Mouse (Mus musculus) lung, postnatal 0 days (tissue): Measurements from ENCODE around the gene Mrps24. TPM values are rescaled to one million over a fixed set of nuclear protein-coding genes. Genes with fewer than 3 reads are reported as not detected.

ENCODE experiments used
- ATAC-seq: fragments of 200-750 bp; cut with Nextera tagmentation; 2 replicates; pipeline ENCODE4 v1.8.0; 2017; ENCODE audit warnings: moderate library complexity
- DNase-seq: peaks from one replicate; pipeline ENCODE4 v3.0.0-alpha.2; 2016; ENCODE audit warnings: low spot score
- H3K27ac ChIP-seq: fragments of 300-500 bp; sonication (generic); 2 replicates; pipeline ENCODE4 v1.5.1; 2014; ENCODE audit warnings: antibody characterized with exemption, mild to moderate bottlenecking, low read length, mixed read lengths
- H3K27me3 ChIP-seq: fragments of 300-500 bp; sonication (generic); replicated peaks from 2 replicates; pipeline ENCODE4 v1.6.1; 2014; ENCODE audit warnings: low read length, mixed read lengths; ENCODE audit not compliant: insufficient read depth
- H3K36me3 ChIP-seq: fragments of 300-500 bp; sonication (generic); 2 replicates; pipeline ENCODE4 v1.6.1; 2014; ENCODE audit warnings: low read length, mixed read lengths; ENCODE audit not compliant: insufficient read depth
- H3K4me1 ChIP-seq: fragments of 300-500 bp; sonication (generic); 2 replicates; pipeline ENCODE4 v1.6.1; 2014; ENCODE audit warnings: antibody characterized with exemption, low read depth, low read length, mixed read lengths; ENCODE audit not compliant: insufficient read depth
- H3K4me2 ChIP-seq: fragments of 300-500 bp; sonication (generic); replicated peaks from 2 replicates; pipeline ENCODE4 v1.6.1; 2014; ENCODE audit warnings: low read depth, mild to moderate bottlenecking, low read length, moderate library complexity, mixed read lengths
- H3K4me3 ChIP-seq: fragments of 300-500 bp; sonication (generic); 2 replicates; pipeline ENCODE4 v1.5.1; 2014; ENCODE audit warnings: low read depth, low read length
- H3K9ac ChIP-seq: fragments of 300-500 bp; sonication (generic); replicated peaks from 2 replicates; pipeline ENCODE4 v1.6.1; 2014; ENCODE audit warnings: low read depth, mild to moderate bottlenecking
- H3K9me3 ChIP-seq: fragments of 300-500 bp; sonication (generic); 2 replicates; pipeline ENCODE4 v1.6.1; 2016; ENCODE audit warnings: low read length, mixed read lengths
- CTCF ChIP-seq: IDR thresholded peaks from 2 replicates; pipeline ENCODE4 v1.5.1; 2016; ENCODE audit warnings: antibody characterized with exemption, mild to moderate bottlenecking
- EP300 ChIP-seq: IDR thresholded peaks from 2 replicates; pipeline ENCODE4 v1.6.1; 2016; ENCODE audit warnings: antibody characterized with exemption, mild to moderate bottlenecking, control low read depth
- WGBS: fragments of 180-500 bp; shearing (Covaris S2); extraction: QIAGEN DNeasy Blood & Tissue Kit; methylation state at CpG from one replicate; pipeline ENCODE4 v1.1.7; 2014; 5-methylcytosine and 5-hydroxymethylcytosine counted together
- polyA plus RNA-seq: library from polyadenylated mRNA; unstranded; fragments of >200 nt; fragmentation: Nextera tagmentation; extraction: Ambion mirVana; gene quantifications from 2 replicates; pipeline ENCODE4 v1.2.1, GENCODE M21; 2015

Mrps24 gene
- polyA plus RNA-seq, result 178 and 201 TPM in 2 replicates

DNA sequence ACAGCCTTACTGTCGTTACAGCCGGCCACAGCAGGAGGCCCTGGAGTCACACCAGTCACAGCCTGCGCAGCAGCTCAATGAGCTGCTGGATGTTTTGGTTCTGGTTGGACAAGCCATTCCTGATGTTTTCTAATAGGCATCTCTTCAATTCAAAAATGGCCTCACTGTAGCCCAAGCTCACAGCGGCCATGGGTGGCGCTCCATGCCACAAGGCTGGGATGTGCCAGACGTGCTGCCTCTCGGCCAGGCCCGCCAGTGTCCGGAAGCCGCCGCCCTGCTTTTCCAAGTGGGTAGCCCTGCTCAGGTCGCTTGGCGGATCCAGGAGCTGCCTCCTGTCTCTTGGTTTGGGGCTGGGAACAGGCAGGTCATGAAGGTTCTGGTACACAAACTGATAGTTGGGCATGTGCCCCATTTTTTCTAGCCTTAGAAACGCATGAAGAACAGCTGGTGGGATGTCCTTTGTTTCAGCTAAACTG lies at the start of gene Mrps24:
TSS of gene Mrps24 (minus strand) at position 51 of the 476 bp plus-strand sequence.
- Histone ChIP-seq H3K9me3 (no peaks in the 10 kb centered on the region), H3K36me3 (peaks cover 21% of the 10 kb centered on the region), H3K4me3 (no peak within 1 kb of the TSS), H3K4me1 (no peaks in the 10 kb centered on the region), H3K27ac (no peak within 1 kb of the TSS), H3K4me2 (no peak within 1 kb of the TSS), H3K27me3 (no peaks in the 10 kb centered on the region), H3K9ac (no peak within 1 kb of the TSS)
- TF ChIP-seq CTCF (no peak), EP300 (no peak)
- WGBS, result 84% methylated on average over 14 of the region's 14 CpGs
- DNase-seq (no peak), ATAC-seq (no peak)

DNA sequence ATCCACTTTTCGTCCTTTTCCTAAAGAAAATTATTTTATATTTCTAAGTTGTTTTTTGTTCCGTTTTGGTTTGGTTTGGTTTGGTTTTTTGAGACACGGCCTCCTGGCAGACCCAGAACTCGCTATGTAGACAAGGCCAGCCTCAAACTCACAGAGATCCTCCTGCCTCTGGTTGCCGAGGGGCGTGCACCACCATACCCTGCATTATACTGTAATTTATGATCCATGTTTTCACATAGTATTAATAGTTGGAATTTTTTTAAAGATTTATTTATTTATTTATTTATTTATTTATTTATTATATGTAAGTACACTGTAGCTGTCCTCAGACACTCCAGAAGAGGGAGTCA lies 47.1 kb upstream of the Mrps24 start:
- 17% methylated on average over 6 of the region's 6 CpGs for WGBS
- TF ChIP-seq EP300 (no peak), CTCF (no peak)
- Histone ChIP-seq H3K4me1 (peaks cover 4% of the 10 kb centered on the region; the same call in 1 of the 2 replicates), H3K9me3 (no peaks in the 10 kb centered on the region), H3K4me2 (peak overlapping the region; percentile 76), H3K36me3 (no peaks in the 10 kb centered on the region), H3K27ac (peak overlapping the region; percentile 96; the same call in 1 of the 2 replicates), H3K4me3 (peak overlapping the region; percentile 70), H3K9ac (no peak overlapping the region), H3K27me3 (no peaks in the 10 kb centered on the region)
- ATAC-seq (no peak), DNase-seq (peak; percentile 8)

DNA sequence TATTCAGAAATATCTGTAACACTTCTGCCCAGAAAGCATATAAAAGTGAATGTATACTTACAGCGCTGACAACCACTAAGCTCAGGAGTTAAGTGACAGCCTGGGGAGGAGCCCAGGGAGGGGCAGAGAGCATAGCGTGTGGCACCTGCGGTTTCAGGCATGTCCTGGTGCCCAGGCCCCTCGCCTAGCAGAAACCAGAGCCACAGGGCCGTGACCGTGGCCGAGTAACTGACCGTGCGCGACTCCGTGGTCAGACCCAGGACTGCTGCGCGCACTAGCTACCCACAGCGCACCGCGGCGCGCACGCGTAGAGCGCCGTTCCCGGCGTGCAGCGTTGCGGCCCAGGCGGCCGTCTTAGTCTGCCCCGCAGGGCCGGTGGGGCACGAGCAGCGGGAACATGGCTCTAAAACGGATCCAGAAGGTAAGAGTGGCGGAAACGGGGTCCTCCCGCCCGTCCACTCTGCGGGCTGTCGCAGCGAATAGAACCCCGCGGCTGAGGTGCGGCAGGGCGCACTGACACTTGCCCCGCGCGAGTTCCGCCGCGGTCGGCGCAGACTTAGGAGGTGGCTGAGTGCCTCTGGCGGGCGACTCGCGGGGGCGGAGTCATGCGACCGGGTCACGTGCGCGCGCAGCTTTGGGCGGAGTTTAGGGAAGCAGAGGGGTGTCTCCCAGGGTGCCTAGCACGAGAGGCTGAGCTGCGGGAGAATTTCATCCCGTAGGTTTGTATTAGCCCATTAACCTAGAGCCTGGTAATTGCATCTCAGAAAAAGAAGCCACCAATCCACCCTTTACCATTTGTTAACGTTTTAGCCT lies 46.5 kb upstream of the Mrps24 start, which contains the start of gene Urgcp:
TSS of gene Urgcp (minus strand) at position 557 of the 813 bp plus-strand sequence.
- Histone ChIP-seq H3K4me1 (peaks cover 4% of the 10 kb centered on the region; the same call in 1 of the 2 replicates), H3K36me3 (no peaks in the 10 kb centered on the region), H3K4me2 (peak within 1 kb of the TSS; percentile 76), H3K4me3 (peak within 1 kb of the TSS; percentile 70), H3K9ac (peak within 1 kb of the TSS; percentile 81), H3K9me3 (no peaks in the 10 kb centered on the region), H3K27me3 (no peaks in the 10 kb centered on the region), H3K27ac (peak within 1 kb of the TSS; percentile 96)
- WGBS, result 0% methylated on average over 68 of the region's 68 CpGs
- TF ChIP-seq CTCF (peak; percentile 46), EP300 (no peak)
- DNase-seq, result peak; percentile 95
- peak; percentile 98 for ATAC-seq

DNA sequence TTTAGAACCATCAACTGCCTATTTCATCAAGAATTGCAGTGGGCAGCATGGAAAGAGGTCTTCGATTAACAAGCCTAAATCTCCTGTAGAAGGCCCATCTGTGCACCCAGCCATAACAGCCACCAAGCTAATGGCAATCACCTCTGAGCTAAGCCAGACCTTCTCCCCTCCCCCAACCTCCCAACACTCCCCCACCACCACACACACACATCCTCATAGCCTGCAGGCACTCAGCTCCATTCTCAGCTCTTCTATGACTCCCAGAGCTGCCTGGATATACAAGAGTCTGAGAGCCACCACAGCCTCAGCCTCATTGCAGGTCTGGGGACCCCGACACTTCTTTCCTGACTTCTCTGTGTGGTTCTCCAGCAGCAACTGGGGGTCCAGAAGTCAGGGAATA lies 38.3 kb upstream of the Mrps24 start:
- ATAC-seq, result no peak
- no peak overlapping the region for H3K4me3 ChIP-seq
- no peaks in the 10 kb centered on the region for H3K36me3 ChIP-seq
- no peak overlapping the region for H3K9ac ChIP-seq
- DNase-seq, result no peak
- H3K4me2 ChIP-seq, result no peak overlapping the region
- H3K27me3 ChIP-seq, result no peaks in the 10 kb centered on the region
- 91% methylated on average over 2 of the region's 2 CpGs for WGBS
- no peaks in the 10 kb centered on the region for H3K4me1 ChIP-seq
- no peak overlapping the region for H3K27ac ChIP-seq
- no peaks in the 10 kb centered on the region for H3K9me3 ChIP-seq
- TF ChIP-seq EP300, result no peak
- no peak for TF ChIP-seq CTCF

DNA sequence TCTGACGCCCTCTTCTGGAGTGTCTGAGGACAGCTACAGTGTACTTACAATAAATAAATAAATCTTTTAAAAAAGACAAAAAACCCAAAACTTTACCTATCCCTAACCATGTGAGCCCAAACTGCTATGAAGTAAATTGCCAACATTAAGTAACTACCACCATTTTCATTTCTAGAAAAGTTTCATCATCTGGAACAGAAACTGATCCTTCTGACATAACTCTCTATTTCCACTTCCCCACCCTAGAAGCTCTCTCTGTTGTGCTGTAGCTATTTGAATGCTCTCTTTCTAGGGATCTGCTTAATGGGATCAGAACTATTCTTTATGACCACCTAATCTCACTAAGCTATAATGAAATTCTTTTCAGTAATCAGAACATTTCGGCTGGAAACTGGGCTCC lies 29.5 kb upstream of the Mrps24 start:
- DNase-seq, result no peak
- no peaks in the 10 kb centered on the region for H3K27me3 ChIP-seq
- H3K9me3 ChIP-seq, result no peaks in the 10 kb centered on the region
- no peak overlapping the region for H3K4me3 ChIP-seq
- 73% methylated on average over 2 of the region's 2 CpGs for WGBS
- H3K4me2 ChIP-seq, result no peak overlapping the region
- no peak for ATAC-seq
- no peak overlapping the region for H3K9ac ChIP-seq
- no peaks in the 10 kb centered on the region for H3K4me1 ChIP-seq
- no peaks in the 10 kb centered on the region for H3K36me3 ChIP-seq
- H3K27ac ChIP-seq, result no peak overlapping the region
- TF ChIP-seq CTCF (no peak), EP300 (no peak)

DNA sequence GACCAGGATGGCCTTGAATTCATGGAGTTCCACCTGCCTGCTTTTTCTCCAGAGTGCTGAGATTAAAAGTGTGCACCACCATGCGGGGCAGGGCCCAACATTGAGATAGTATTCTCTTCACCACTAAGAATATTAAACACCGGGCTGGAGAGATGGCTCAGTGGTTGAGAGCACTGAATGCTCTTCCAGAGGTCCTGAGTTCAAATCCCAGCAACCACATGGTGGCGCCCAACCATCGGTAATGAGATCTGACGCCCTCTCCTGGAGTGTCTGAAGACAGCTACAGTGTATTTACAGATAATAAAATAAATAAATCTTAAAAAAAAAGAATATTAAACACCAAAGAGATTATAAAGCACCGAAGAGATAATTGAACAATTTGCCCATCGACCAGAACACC lies 26.6 kb upstream of the Mrps24 start:
- ATAC-seq (no peak), DNase-seq (no peak)
- no peak for TF ChIP-seq EP300
- TF ChIP-seq CTCF, result peak; percentile 61
- Histone ChIP-seq H3K4me1 (no peaks in the 10 kb centered on the region), H3K4me3 (no peak overlapping the region), H3K9me3 (no peaks in the 10 kb centered on the region), H3K36me3 (no peaks in the 10 kb centered on the region), H3K4me2 (no peak overlapping the region), H3K27ac (no peak overlapping the region), H3K27me3 (no peaks in the 10 kb centered on the region), H3K9ac (no peak overlapping the region)
- 66% methylated on average over 7 of the region's 7 CpGs for WGBS
